Mouse (Mus musculus) heart, adult 2 months (tissue): ENCODE measurements around the gene Rnf144a.

Experiments used
- CTCF ChIP-seq: fragments of 200-600 bp; IDR thresholded peaks from 2 replicates; pipeline ENCODE4 v1.8.1; 2022; ENCODE audit warnings: antibody characterized with exemption, mild to moderate bottlenecking, moderate library complexity
- POLR2A ChIP-seq: fragments of 200-500 bp; IDR thresholded peaks from 2 replicates; pipeline ENCODE4 v1.6.1; 2011; ENCODE audit warnings: mild to moderate bottlenecking, low read depth, low read length, control low read depth; ENCODE audit not compliant: insufficient read depth

DNA sequence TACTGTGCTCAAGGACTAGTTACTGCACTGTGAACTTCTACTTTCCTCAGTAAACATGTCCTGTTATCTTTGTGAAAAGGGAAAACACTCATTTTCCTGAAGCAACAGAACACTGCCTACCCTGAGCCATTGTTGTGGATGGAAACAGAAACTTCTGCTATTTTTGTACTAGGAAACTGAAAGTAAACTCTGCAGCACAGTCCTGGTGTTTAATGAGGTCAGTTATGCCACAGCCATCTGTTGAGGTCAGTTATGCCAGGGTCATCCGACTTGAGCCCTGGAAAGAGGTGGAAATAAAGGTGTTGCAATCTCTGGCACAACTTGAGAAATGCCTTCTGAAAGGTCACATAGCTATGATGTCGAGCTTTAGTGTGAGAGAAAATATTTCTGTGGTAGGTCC, 45.0 kb upstream of the Rnf144a start:
- TF ChIP-seq CTCF (no peak), POLR2A (no peak)
